Mouse (Mus musculus) stomach, embryonic 15.5 days (tissue): ENCODE results near the gene Mlxip. TPM values are rescaled to one million over a fixed set of nuclear protein-coding genes. Genes with fewer than 3 reads are reported as not detected.

Source experiments
- ATAC-seq: fragments of 200-750 bp; cut with Nextera tagmentation; 2 replicates; pipeline ENCODE4 v1.8.0; 2017; ENCODE audit warnings: low read depth, moderate number of reproducible peaks, moderate TSS enrichment; ENCODE audit not compliant: insufficient read depth, low FRiP score
- H3K27ac ChIP-seq: fragments of 300-500 bp; sonication (generic); 2 replicates; pipeline ENCODE4 v1.5.1; 2015; ENCODE audit warnings: mild to moderate bottlenecking, inconsistent platforms
- H3K27me3 ChIP-seq: fragments of 300-500 bp; sonication (generic); replicated peaks from 2 replicates; pipeline ENCODE4 v1.6.1; 2015; ENCODE audit warnings: inconsistent platforms
- H3K36me3 ChIP-seq: fragments of 300-500 bp; sonication (generic); 2 replicates; pipeline ENCODE4 v1.6.1; 2015; ENCODE audit warnings: inconsistent platforms
- H3K4me1 ChIP-seq: fragments of 300-500 bp; sonication (generic); 2 replicates; pipeline ENCODE4 v1.6.1; 2015; ENCODE audit warnings: inconsistent platforms
- H3K4me2 ChIP-seq: fragments of 300-500 bp; sonication (generic); 2 replicates; pipeline ENCODE4 v1.6.1; 2015; ENCODE audit warnings: mild to moderate bottlenecking, inconsistent platforms
- H3K4me3 ChIP-seq: fragments of 300-500 bp; sonication (generic); replicated peaks from 2 replicates; pipeline ENCODE4 v1.5.1; 2015; ENCODE audit warnings: inconsistent platforms
- H3K9ac ChIP-seq: fragments of 300-500 bp; sonication (generic); 2 replicates; pipeline ENCODE4 v1.6.1; 2015; ENCODE audit warnings: inconsistent platforms
- H3K9me3 ChIP-seq: fragments of 300-500 bp; sonication (generic); 2 replicates; pipeline ENCODE4 v1.6.1; 2016; ENCODE audit warnings: inconsistent platforms
- WGBS: fragments of 180-500 bp; shearing (Covaris S2); methylation state at CpG from one replicate; pipeline ENCODE4 v1.1.7; 2015; 5-methylcytosine and 5-hydroxymethylcytosine counted together
- polyA plus RNA-seq: library from polyadenylated mRNA; unstranded; fragments of >200 nt; fragmentation: Nextera tagmentation; extraction: Ambion mirVana; gene quantifications from 2 replicates; pipeline ENCODE4 v1.2.1, GENCODE M21; 2015

Gene Mlxip
- polyA plus RNA-seq, 1 experiment from 2014 or later, result 19.1 TPM

GRCm38 (mm10) chr5:123368869-123369488, 25.6 kb upstream of the Mlxip start:
- H3K4me3 ChIP-seq, result no peak overlapping the region
- H3K4me2 ChIP-seq, result no peak overlapping the region
- peaks cover 5% of the 10 kb centered on the region; the same call in 1 of the 2 replicates for H3K4me1 ChIP-seq
- no peaks in the 10 kb centered on the region for H3K27me3 ChIP-seq
- H3K9me3 ChIP-seq, result no peaks in the 10 kb centered on the region
- no peak overlapping the region for H3K9ac ChIP-seq
- 77% methylated on average over 13 of the region's 13 CpGs for WGBS
- H3K27ac ChIP-seq, result no peak overlapping the region
- peaks cover 57% of the 10 kb centered on the region for H3K36me3 ChIP-seq
- ATAC-seq, result no peak

- Histone ChIP-seq H3K27me3 (no peaks in the 10 kb centered on the region), H3K4me3 (no peak overlapping the region), H3K4me2 (no peak overlapping the region), H3K27ac (no peak overlapping the region), H3K9ac (no peak overlapping the region), H3K9me3 (no peaks in the 10 kb centered on the region), H3K36me3 (peaks cover 53% of the 10 kb centered on the region), H3K4me1 (no peaks in the 10 kb centered on the region)
- no peak for ATAC-seq
- WGBS, result 87% methylated on average over 5 of the region's 5 CpGs
Measured at GRCm38 (mm10) chr5:123370049-123370448, 24.5 kb upstream of the Mlxip start.

- H3K36me3 ChIP-seq, result peaks cover 27% of the 10 kb centered on the region
- H3K9me3 ChIP-seq, result no peaks in the 10 kb centered on the region
- H3K4me3 ChIP-seq, result no peak overlapping the region
- no peak overlapping the region for H3K4me2 ChIP-seq
- no peaks in the 10 kb centered on the region for H3K27me3 ChIP-seq
- 83% methylated on average over 10 of the region's 10 CpGs for WGBS
- no peak for ATAC-seq
- H3K4me1 ChIP-seq, result peaks cover 6% of the 10 kb centered on the region
- H3K27ac ChIP-seq, result no peak overlapping the region
- H3K9ac ChIP-seq, result no peak overlapping the region
Measured at GRCm38 (mm10) chr5:123375262-123375661, 19.3 kb upstream of the Mlxip start.

GRCm38 (mm10) chr5:123375793-123376452, 18.7 kb upstream of the Mlxip start:
- Histone ChIP-seq H3K9ac (no peak overlapping the region), H3K27me3 (no peaks in the 10 kb centered on the region), H3K4me2 (no peak overlapping the region), H3K27ac (no peak overlapping the region), H3K4me3 (no peak overlapping the region), H3K4me1 (peaks cover 6% of the 10 kb centered on the region), H3K9me3 (no peaks in the 10 kb centered on the region), H3K36me3 (peaks cover 20% of the 10 kb centered on the region)
- 86% methylated on average over 6 of the region's 6 CpGs for WGBS
- ATAC-seq, result no peak

- no peak overlapping the region for H3K9ac ChIP-seq
- peaks cover 13% of the 10 kb centered on the region for H3K36me3 ChIP-seq
- 24% methylated on average over 10 of the region's 10 CpGs for WGBS
- peak; percentile 48; the same call in 1 of the 2 replicates for ATAC-seq
- 0 out of 2 replicates have a peak overlapping the region, but pooled peaks have one; percentile 16 for H3K4me2 ChIP-seq
- no peaks in the 10 kb centered on the region for H3K9me3 ChIP-seq
- no peak overlapping the region for H3K4me3 ChIP-seq
- H3K27ac ChIP-seq, result 0 out of 2 replicates have a peak overlapping the region, but pooled peaks have one; percentile 26
- peaks cover 6% of the 10 kb centered on the region for H3K4me1 ChIP-seq
- H3K27me3 ChIP-seq, result no peaks in the 10 kb centered on the region
Measured at GRCm38 (mm10) chr5:123376569-123376968, 18.0 kb upstream of the Mlxip start.

GRCm38 (mm10) chr5:123377120-123377955, 17.3 kb upstream of the Mlxip start:
- WGBS, result 61% methylated on average over 15 of the region's 15 CpGs
- Histone ChIP-seq H3K4me3 (no peak overlapping the region), H3K4me1 (peaks cover 6% of the 10 kb centered on the region), H3K36me3 (peaks cover 8% of the 10 kb centered on the region), H3K27ac (peak overlapping the region; percentile 26; the same call in 1 of the 2 replicates), H3K9ac (no peak overlapping the region), H3K9me3 (no peaks in the 10 kb centered on the region), H3K27me3 (0 out of 2 replicates have a peak, but pooled peaks cover 1% of the 10 kb centered on the region), H3K4me2 (0 out of 2 replicates have a peak overlapping the region, but pooled peaks have one; percentile 16)
- ATAC-seq, result 0 out of 2 replicates have a peak, but pooled peaks have one; percentile 28

- no peaks in the 10 kb centered on the region for H3K9me3 ChIP-seq
- H3K4me2 ChIP-seq, result no peak overlapping the region
- 0 out of 2 replicates have a peak, but pooled peaks cover 3% of the 10 kb centered on the region for H3K27me3 ChIP-seq
- no peak overlapping the region for H3K9ac ChIP-seq
- WGBS, result 62% methylated on average over 9 of the region's 9 CpGs
- no peak overlapping the region for H3K27ac ChIP-seq
- peaks cover 6% of the 10 kb centered on the region for H3K4me1 ChIP-seq
- no peaks in the 10 kb centered on the region for H3K36me3 ChIP-seq
- no peak for ATAC-seq
- H3K4me3 ChIP-seq, result no peak overlapping the region
Measured at GRCm38 (mm10) chr5:123378712-123379111, 15.9 kb upstream of the Mlxip start.

- Histone ChIP-seq H3K27ac (no peak overlapping the region), H3K9ac (no peak overlapping the region), H3K36me3 (no peaks in the 10 kb centered on the region), H3K4me2 (no peak overlapping the region), H3K27me3 (0 out of 2 replicates have a peak, but pooled peaks cover 3% of the 10 kb centered on the region), H3K4me1 (peaks cover 6% of the 10 kb centered on the region), H3K9me3 (no peaks in the 10 kb centered on the region), H3K4me3 (no peak overlapping the region)
- no peak for ATAC-seq
- WGBS, result 60% methylated on average over 5 of the region's 5 CpGs
Measured at GRCm38 (mm10) chr5:123379504-123379931, 15.1 kb upstream of the Mlxip start.

GRCm38 (mm10) chr5:123381968-123382367, 12.6 kb upstream of the Mlxip start:
- H3K4me3 ChIP-seq, result no peak overlapping the region
- H3K27ac ChIP-seq, result no peak overlapping the region
- H3K4me2 ChIP-seq, result 0 out of 2 replicates have a peak overlapping the region, but pooled peaks have one; percentile 2
- no peaks in the 10 kb centered on the region for H3K36me3 ChIP-seq
- no peak overlapping the region for H3K9ac ChIP-seq
- H3K9me3 ChIP-seq, result no peaks in the 10 kb centered on the region
- no peak for ATAC-seq
- H3K4me1 ChIP-seq, result peaks cover 4% of the 10 kb centered on the region
- 0 out of 2 replicates have a peak, but pooled peaks cover 3% of the 10 kb centered on the region for H3K27me3 ChIP-seq
- WGBS, result 21% methylated on average over 20 of the region's 20 CpGs

GRCm38 (mm10) chr5:123382686-123383085, 11.9 kb upstream of the Mlxip start:
- WGBS, result 90% methylated on average over 8 of the region's 8 CpGs
- 0 out of 2 replicates have a peak, but pooled peaks cover 3% of the 10 kb centered on the region for H3K27me3 ChIP-seq
- no peak overlapping the region for H3K4me3 ChIP-seq
- no peak for ATAC-seq
- H3K4me2 ChIP-seq, result no peak overlapping the region
- H3K4me1 ChIP-seq, result no peaks in the 10 kb centered on the region
- H3K9ac ChIP-seq, result no peak overlapping the region
- H3K9me3 ChIP-seq, result no peaks in the 10 kb centered on the region
- no peak overlapping the region for H3K27ac ChIP-seq
- H3K36me3 ChIP-seq, result no peaks in the 10 kb centered on the region

GRCm38 (mm10) chr5:123388452-123388851, 6.1 kb upstream of the Mlxip start:
- no peak overlapping the region for H3K4me3 ChIP-seq
- H3K4me2 ChIP-seq, result no peak overlapping the region
- H3K36me3 ChIP-seq, result no peaks in the 10 kb centered on the region
- no peak overlapping the region for H3K27ac ChIP-seq
- H3K9ac ChIP-seq, result no peak overlapping the region
- peaks cover 6% of the 10 kb centered on the region; the same call in 1 of the 2 replicates for H3K4me1 ChIP-seq
- ATAC-seq, result no peak
- 29% methylated on average over 3 of the region's 3 CpGs for WGBS
- H3K9me3 ChIP-seq, result no peaks in the 10 kb centered on the region
- no peaks in the 10 kb centered on the region for H3K27me3 ChIP-seq
